Mouse (Mus musculus): ENCODE measurements around the gene Ppp1r12a.

- no peak for TF ChIP-seq CTCF (IDR thresholded peaks at IDR 0.05)
- no peak for TF ChIP-seq EP300 (IDR thresholded peaks at IDR 0.05)
These were observed 30.3 kb downstream of the Ppp1r12a start for GRCm38 (mm10) chr10:108192306-108192705.
